Mouse (Mus musculus): ENCODE data around the gene Rpl10.

Rpl10 gene

GRCm38 (mm10) chrX:74281041-74281731, 10.6 kb downstream of the Rpl10 start:
- in situ Hi-C loops (cut with MboI, MseI), result no loop called here

DNA sequence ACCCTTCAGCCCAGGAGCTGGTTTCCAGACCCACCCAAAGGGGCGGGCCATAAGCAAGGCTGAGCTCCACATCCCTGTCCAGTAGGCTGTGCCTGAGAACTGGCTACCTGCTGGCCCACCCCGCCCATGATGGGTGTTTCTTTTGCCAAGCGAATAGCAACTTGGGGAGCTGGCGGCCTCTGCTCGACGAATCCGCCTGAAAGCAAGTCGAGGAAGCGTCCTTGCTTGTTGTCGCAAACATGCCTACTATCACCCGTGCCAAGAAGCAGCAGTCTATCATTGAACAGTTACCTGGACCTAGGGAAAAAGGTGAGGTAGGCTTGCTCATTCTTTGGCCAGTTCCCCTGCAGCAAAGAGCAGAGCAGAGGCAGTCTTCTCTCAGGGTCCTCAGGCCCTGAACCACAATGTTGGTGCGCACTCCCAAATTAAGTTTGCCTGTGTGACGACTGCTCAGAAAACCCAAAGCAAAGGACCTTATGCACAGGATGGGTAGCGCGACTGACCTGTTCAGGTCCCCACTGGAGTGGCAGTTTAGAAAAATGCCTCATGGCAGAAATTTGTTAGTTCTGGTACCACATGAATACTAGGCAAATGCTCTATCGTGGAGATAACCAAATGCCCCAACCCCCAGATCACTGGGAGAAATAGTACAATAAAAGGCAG, 11.3 kb downstream of the Rpl10 start, which contains the start of the genes Taz and Dnase1l1:
Gene Taz, plus strand, starts transcription at position 181 of the 663 bp plus-strand sequence.
Gene Dnase1l1, minus strand, starts transcription at position 606 of the 663 bp plus-strand sequence.
- in situ Hi-C loops (cut with MboI, MseI), result no loop called here

DNA sequence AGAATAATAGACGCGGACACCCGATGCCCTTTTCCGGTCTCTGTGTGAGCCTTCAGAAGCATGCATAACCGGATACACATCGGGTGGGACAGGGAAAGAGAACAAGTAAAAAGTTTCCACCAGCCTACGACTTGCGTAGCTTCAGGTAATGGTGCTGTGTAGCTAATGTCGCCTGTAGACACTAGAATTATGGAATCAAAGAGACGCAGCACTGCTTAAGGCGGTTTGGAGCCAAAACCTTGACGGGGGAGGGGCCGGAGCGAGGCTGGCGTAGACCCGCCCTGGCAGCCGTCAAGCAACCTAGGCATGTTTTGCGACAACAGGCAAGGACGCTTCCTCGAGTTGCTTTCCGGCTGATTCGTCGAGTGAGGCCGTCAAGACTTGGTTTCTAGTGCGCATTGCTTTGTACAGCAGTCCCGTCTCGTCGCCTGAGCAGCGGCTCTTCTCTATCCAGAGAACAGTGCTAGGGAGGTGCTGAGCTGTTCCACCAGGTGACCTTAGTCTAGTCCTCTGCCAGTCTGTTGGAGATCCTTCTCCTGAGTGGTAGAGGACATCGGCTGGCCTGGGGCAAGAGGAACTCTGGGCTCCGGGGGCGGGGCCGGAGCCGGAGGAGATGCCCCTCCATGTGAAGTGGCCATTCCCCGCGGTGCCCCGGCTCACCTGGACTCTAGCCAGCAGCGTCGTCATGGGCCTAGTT, 11.9 kb downstream of the Rpl10 start:
- in situ Hi-C loops (cut with MboI, MseI), result no loop called here

DNA sequence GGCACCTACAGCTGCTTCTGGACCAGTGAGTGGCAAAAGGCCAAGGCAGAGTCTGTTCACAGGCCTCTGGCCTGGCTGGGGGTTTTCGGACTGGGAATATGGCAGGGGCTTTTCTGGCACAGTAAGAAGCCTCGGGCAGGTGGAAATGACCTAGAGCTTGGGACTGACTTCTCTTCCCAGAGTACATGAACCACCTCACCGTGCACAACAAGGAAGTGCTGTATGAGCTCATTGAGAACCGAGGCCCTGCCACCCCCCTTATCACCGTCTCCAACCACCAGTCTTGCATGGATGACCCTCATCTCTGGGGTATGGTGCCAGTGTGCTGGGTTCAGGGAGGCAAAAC, 12.5 kb downstream of the Rpl10 start:
- in situ Hi-C loops (cut with MboI, MseI), result no loop called here

- in situ Hi-C loops (cut with MboI, MseI), result no loop called here
Observed at GRCm38 (mm10) chrX:74293431-74293830, 22.8 kb downstream of the Rpl10 start.

GRCm38 (mm10) chrX:74296538-74297448, 26.2 kb downstream of the Rpl10 start, which contains the start of gene Atp6ap1:
Gene Atp6ap1 (plus strand): TSS chrX:74297097.
- in situ Hi-C loops (cut with MboI, MseI), result no loop called here

DNA sequence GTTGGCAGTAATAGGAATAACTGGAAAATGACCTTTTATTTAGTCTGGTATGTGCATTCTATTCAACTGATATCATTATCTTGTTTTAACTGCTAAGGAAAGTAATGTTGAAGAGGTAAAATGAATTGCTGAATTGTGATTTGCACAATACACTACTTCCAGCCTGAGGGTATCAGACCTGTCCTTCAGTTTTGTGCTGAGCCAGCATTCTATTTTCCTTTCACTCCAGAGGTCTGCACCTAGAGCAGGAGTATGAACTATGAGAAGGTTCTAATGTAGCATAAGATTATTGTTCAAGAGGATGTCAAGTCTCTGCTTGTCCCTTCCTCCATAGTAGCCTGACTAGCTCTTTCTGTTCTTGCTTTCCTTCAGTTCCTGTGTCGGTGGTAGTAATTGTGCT, 27.7 kb downstream of the Rpl10 start:
- in situ Hi-C loops (cut with MboI, MseI), result no loop called here

GRCm38 (mm10) chrX:74299721-74300120, 29.1 kb downstream of the Rpl10 start:
- in situ Hi-C loops (cut with MboI, MseI), result no loop called here

DNA sequence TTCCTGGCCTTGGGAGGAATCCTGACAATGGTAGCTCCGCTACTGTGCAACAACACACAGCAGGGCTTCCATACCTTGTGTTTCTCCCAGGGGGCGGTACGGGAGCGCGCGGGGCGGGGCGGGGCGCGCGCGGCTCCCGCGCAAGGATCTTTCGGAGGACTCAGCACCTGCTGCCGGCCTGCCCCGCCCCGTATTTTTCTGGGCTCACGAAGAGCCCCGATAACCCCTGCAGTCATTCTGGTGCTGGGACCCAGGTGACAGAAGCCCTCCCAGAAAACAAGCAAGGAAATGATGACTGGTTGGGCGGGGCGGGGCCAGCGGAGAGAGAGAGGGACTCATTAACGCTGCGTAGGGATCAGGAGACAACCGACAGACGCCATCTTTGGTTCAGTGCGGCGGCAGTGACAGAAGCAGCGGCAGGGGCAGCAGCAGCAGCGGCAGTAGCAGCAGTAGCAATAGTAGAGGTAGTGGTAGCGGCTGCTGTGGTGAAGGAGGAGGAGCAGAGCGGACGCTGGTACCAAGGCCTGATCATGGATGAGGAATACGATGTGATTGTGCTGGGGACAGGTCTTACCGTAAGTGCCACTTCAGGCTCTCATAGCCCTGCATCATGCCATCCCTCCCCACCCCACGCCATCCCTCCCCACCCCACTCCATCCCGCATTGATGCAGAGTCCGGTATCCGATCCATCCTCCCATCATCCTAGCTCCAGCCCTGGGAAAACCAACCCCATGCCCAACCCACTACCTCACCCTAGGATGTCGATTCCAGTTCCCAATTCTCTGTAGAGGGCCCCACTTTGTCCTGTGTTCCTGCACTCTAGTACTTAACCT, 34.5 kb downstream of the Rpl10 start, which contains the start of gene Gdi1:
Gene Gdi1, plus strand, starts transcription at position 132 of the 834 bp plus-strand sequence.
- in situ Hi-C loops (cut with MboI, MseI), result no loop called here

- in situ Hi-C loops (cut with MboI, MseI), result no loop called here
Observed at GRCm38 (mm10) chrX:74312540-74313464, 42.2 kb downstream of the Rpl10 start, which contains the start of gene Fam50a. Gene Fam50a (plus strand): TSS chrX:74313033.
